In the genomic region with DNA sequence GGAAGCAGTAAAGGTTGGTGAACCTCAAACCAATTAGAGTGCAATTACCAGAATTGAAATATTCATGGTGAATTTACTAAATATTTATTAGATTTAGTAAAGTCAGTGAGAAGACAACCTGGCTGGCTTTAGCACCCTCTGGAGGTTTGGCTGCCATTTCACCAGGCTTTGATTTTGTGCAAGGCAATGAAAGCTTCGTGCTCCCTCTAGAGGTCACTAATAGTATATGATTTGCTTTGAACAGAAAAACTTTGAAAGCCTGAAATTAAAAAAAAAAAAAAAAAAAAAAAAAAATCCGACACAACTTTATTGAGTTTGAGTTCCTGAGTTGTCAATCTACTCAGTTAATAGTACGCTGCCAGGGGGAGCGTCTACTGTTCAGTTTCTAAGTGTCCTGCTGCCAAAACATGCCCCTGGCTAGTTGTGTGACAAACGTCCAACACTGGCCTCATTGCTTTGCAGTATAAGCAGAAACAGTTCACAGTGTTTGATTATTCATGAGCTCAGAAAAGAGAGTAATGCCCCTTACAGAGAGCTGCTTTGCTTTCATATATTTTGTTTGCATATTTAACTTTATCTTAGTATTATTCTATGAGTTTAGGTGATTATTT, we compare ENCODE assay signal across 9 mouse cellular contexts. TPM values are rescaled to one million over a fixed set of nuclear protein-coding genes. Genes with fewer than 3 reads are reported as not detected.
DNase-seq lines count a peak whose midpoint lies in the region; TF ChIP-seq lines count a peak whose summit lies in the region.
"Had no signal": no experiment of that assay in that cellular context is flagged by ENCODE, and none has a peak within 500 bp of the region (broad histone marks: within the 10 kb centered on the region; RNA-seq: fewer than 3 reads in every experiment).

No protein-coding gene starts in this region.

- TF ChIP-seq CTCF in E14TG2a.4 (conservative IDR thresholded peaks at IDR 0.05; ENCODE audit: low read length), result peak; percentile 50
- TF ChIP-seq CTCF in cortical plate, adult 2 months (IDR thresholded peaks at IDR 0.05; ENCODE audit: extremely low read depth, insufficient read depth, low read length), result peak; percentile 77
- peak; percentile 70 for TF ChIP-seq CTCF in lung, adult 2 months (IDR thresholded peaks at IDR 0.05; ENCODE audit: insufficient read depth, low read length)

- intact Hi-C loops in gastrocnemius, postnatal 14 days (cut with DNase I; ENCODE audit: low total_unique reads), result loop anchor here (5.0 to 10.0 kb wide), 2 partner anchors 110 to 237 kb away; no protein-coding TSS in a partner anchor

- H3K4me1 ChIP-seq in E14TG2a.4 (replicated peaks; ENCODE audit: low read depth, low read length), result no peaks in the 10 kb centered on the region
- no peaks in the 10 kb centered on the region for H3K4me1 ChIP-seq in cortical plate, adult 2 months (ENCODE audit: control insufficient read depth, insufficient read depth, low read length)
- H3K4me1 ChIP-seq in lung, adult 2 months (ENCODE audit: control insufficient read depth, insufficient read depth, low read length), result no peaks in the 10 kb centered on the region

- H3K9me3 ChIP-seq in E14TG2a.4 (ENCODE audit: low read length), result no peaks in the 10 kb centered on the region

- H3K27me3 ChIP-seq in E14TG2a.4 (ENCODE audit: insufficient read depth, low read length), result no peaks in the 10 kb centered on the region

- peaks cover 15% of the 10 kb centered on the region; the same call in 1 of the 2 replicates for H3K36me3 ChIP-seq in E14TG2a.4 (ENCODE audit: insufficient read depth, low read length)

- peak; percentile 54 to 84 for DNase-seq in adrenal gland, adult (ENCODE audit: inconsistent age in 2 of 2, low spot score in 1 of 2)
- peak; percentile 58 for DNase-seq in gastrocnemius, postnatal 14 days
- DNase-seq in kidney, adult 9 months, result peak; percentile 80
- DNase-seq in lung, adult 2 months, result peak; percentile 20
- peak; percentile 36 for DNase-seq in ovary, postnatal 36 days (ENCODE audit: low spot score)
- peak; percentile 22 to 39 for DNase-seq in thymus, postnatal 36 days

- H3K27ac ChIP-seq in cortical plate, adult 2 months (ENCODE audit: insufficient read depth, low read length), result no peak overlapping the region

- no peak overlapping the region for H3K4me3 ChIP-seq in E14TG2a.4 (replicated peaks; ENCODE audit: low read length)
- H3K4me3 ChIP-seq in cortical plate, adult 2 months (ENCODE audit: insufficient read depth, low read length), result no peak overlapping the region
- no peak overlapping the region for H3K4me3 ChIP-seq in lung, adult 2 months (replicated peaks; ENCODE audit: extremely low read depth, low read depth, low read length)

- WGBS in lung, adult 2 months, result 9% methylated on average over 5 of the region's 5 CpGs

- no peak for TF ChIP-seq POLR2A in cortical plate, adult 2 months (IDR thresholded peaks at IDR 0.05; ENCODE audit: extremely low read depth, insufficient read depth, low read length)
- no peak for TF ChIP-seq POLR2A in lung, adult 2 months (IDR thresholded peaks at IDR 0.05; ENCODE audit: borderline replicate concordance, extremely low read depth, low read depth, low read length)

RNA-seq across cellular contexts. Expression of a gene that starts 27.7 kb away (rescaled TPM):
- polyA plus RNA-seq in cortical plate, adult 2 months (2012; rRNA removed), result 4.1 and 4.3 TPM in 2 replicates
- 10 to 100 TPM; 14.5 to 16.7 TPM for total RNA-seq in gastrocnemius, postnatal 14 days (2021)
- polyA plus RNA-seq in lung, adult 2 months (2012; rRNA removed), result 6.5 and 10.5 TPM in 2 replicates

RNA-seq across cellular contexts. Expression of a gene that starts 28.5 kb away (rescaled TPM):
- polyA plus RNA-seq in cortical plate, adult 2 months (2012; rRNA removed), result 20.3 and 20.8 TPM in 2 replicates
- total RNA-seq in gastrocnemius, postnatal 14 days (2021), result 10 to 100 TPM; 11.4 to 14.4 TPM
- 2.5 and 5.0 TPM in 2 replicates for polyA plus RNA-seq in lung, adult 2 months (2012; rRNA removed)

RNA-seq across cellular contexts. Expression of a gene that starts 54.4 kb away (rescaled TPM):
- 0.04 and 0.08 TPM in 2 replicates for polyA plus RNA-seq in cortical plate, adult 2 months (2012; rRNA removed)
- total RNA-seq in gastrocnemius, postnatal 14 days (2021), result under 1 TPM; 0.64 to 0.70 TPM
- 0.07 TPM in 1 of 2 replicates, not detected in the other for polyA plus RNA-seq in lung, adult 2 months (2012; rRNA removed)
- total RNA-seq: layer of hippocampus, adult 18-20 months had no signal

Comparison
In these comparisons a context has a peak if more than half of its experiments do, and no peak if none do; other contexts are left out.
1. DNase-seq: peak in every context shown above with its lines; median percentile 80 in kidney, adult 9 months; 69 in adrenal gland, adult; 58 in gastrocnemius, postnatal 14 days; 36 in ovary, postnatal 36 days; 30 in thymus, postnatal 36 days; 20 in lung, adult 2 months.